Mouse (Mus musculus) neural tube, embryonic 10.5 days (tissue): ENCODE data around the gene Atf5.
A peak's percentile ranks its signal among the peaks of the same experiment; 100 is the strongest.

Source experiments
- DNase-seq: peaks from one replicate; pipeline ENCODE4 v3.0.0-alpha.2; 2017; ENCODE audit warnings: low spot score; ENCODE audit errors: extremely low spot score

Atf5 gene

DNA sequence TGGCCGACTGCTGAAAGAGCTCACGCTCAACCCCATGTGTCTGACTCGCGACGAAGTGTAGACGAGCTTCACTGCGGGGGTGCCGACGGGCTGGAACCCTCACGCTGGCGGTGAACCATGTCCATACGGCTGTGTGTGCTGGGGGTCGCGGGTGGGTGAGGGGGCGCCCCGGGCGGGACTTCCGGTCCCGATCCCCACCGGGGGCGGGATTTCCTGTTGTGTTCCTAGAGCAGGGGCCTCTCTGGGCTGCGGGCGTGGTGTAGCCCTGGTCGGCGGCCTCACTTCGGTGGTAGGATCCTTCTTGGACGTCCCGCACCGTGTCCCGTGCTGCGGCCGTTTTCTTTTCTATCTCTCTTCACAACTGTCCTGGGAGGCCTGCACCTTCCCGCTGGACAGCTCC is 33.7 kb upstream of the Atf5 start:
- DNase-seq = peak; percentile 79

DNA sequence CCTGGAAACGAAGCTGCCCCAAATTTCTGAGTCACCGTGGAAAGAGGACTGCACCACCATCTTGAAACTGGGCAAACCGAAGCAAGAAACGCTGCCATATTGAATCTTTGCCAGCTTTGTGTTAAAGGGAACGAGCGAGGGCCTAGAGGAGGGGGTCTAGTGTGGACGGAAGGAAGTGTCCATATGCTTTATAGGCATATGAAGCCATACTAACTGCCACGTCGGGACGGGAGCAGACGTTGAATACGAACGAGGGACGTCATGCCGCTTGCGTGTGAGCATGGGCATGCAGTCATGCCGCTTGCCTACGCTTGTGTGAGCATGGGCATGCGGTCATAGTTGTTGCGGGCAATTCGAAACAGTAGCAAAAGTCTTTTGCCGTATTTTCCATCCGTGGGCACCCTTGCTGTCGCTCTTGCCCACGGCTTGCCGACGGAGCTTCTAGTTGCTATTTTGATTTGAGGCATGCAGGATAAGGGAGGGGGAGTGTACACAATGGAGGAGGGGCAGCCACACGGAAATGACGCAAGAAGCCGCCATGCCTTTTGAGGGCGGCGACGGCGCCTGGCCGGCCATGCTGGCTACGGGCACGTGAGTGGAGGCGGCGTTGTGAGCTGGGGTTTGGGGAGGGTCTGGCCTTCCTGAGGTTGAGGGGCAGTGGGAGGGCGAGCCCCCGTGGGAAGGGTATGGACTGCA is 33.1 kb upstream of the Atf5 start:
- DNase-seq = peak; percentile 90

GRCm38 (mm10) chr7:44848561-44849415 is 32.3 kb upstream of the Atf5 start, which contains the start of the genes Akt1s1 and Tbc1d17:
Akt1s1 (plus strand) TSS chr7:44848991.
Tbc1d17 (minus strand) TSS chr7:44849079.
- peak; percentile 94 for DNase-seq

DNA sequence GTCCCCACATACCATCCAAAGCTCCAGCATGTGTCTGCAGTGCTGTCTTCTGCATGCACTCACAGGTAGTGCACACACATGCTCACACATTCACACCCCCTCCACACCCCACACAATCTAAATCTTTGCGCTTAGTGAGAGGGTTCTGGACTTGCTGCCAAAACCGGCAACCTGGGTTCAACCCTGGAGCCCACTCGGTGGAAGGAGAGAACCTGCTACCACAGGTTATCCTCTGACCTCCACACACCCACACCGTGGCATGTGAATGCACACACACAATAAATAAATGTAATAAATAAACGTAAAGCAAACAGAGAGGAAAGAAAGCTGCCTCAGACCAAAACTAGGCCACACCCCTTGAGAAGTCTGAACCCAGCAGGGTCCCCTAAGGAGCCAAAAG is 31.3 kb upstream of the Atf5 start:
- no peak for DNase-seq

DNA sequence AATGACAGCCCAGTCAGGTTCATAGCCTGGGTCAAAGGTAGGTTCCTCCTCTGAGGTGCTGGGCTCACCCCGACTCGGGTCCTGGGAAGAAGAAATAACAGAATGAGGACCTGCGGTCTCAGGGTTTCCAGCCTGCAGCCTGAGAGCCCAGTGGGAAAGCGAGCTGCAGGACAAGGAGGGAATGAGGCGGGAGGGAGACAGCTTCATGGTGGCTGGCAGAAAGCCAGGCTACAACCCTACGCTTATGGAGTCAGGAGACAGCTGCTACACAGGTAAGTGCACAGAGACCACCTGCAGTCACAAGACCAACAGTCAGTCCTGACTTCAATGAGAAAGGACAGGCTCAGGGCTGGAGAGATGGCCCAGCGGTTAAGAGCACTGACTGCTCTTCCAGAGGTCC is 30.3 kb upstream of the Atf5 start:
- no peak for DNase-seq

- DNase-seq = no peak
Observed at GRCm38 (mm10) chr7:44845006-44845405, 28.5 kb upstream of the Atf5 start.

DNA sequence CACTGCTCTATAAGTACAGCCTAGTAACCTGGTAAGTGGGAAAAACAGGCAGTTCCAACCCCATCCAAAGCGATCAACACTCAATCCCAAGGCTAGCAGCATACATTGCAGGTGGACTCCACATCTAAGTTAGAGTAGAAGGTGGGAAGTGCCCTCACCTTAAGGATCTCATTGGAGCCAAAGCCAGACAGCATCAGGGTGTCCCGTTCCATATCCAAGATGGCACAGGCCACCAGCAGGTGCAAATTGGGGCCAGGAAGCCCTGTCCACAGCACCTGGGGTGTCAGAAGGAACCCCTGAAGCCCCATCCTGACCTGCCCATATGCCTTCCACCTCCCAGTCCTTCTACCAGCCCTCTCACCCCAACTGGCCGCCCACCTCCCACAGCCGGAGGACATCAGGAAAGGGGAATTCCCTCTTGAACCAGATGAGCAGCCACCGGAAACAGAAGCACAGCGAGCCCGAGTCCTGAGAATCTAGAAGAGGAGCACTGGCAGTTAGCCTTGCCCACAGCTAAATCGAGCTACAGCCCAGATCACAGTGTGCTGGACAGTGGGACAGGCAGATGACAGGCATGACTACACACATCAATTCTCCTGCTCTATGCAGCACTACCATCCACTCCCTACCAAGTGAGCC is 25.5 kb upstream of the Atf5 start:
- no peak for DNase-seq

GRCm38 (mm10) chr7:44840426-44840825 is 24.0 kb upstream of the Atf5 start:
- DNase-seq = no peak

- DNase-seq = peak; percentile 54
Observed at GRCm38 (mm10) chr7:44839491-44840191, 23.2 kb upstream of the Atf5 start.

GRCm38 (mm10) chr7:44839171-44839490 is 22.7 kb upstream of the Atf5 start:
- DNase-seq = no peak

DNA sequence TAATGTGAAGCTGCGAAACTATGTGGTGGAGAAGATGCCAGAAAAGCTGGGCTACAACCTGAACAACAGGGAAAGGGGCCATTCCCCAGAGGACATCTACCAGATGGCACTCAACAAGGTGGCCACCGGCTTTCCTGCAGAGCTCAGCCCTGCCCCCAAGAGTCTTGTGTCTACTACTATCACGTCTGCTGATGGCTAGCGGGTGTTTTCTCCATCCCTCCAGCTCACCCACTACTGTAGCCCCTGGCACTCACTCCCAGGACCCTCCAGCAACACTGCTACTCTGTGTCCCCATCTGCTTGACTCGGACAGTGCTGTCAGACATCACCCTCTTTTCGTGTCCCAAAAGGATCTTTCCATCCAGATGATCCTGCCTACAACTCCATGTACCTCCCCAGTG is 21.6 kb upstream of the Atf5 start:
- DNase-seq = no peak

DNA sequence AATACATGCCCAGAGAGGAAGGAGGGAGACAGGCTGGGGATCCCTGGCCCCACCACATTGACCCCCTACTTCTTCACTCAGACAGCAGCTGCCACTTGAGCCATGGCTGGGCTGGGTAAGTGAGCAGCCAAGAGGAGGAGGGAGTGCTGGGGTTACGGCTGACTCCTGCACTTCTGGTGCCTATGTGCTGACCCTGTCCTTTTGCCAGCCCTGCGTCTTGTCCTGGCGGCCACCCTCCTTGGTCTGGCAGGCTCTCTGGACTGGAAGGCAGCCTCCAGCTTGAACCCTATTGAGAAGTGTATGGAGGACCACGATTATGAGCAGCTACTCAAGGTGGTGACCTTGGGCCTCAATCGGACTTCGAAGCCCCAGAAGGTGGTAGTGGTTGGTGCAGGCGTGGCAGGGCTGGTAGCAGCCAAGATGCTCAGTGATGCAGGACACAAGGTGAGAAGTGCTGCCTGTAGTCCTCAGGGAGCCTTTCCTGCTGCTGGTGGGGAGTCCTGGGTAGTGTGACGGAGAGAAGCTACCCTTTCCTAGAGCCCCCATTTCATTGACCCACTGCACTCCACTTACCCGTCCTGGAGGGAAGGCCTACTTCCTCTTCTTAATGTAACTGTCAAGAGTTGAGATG is 20.1 kb upstream of the Atf5 start:
- DNase-seq = no peak

DNA sequence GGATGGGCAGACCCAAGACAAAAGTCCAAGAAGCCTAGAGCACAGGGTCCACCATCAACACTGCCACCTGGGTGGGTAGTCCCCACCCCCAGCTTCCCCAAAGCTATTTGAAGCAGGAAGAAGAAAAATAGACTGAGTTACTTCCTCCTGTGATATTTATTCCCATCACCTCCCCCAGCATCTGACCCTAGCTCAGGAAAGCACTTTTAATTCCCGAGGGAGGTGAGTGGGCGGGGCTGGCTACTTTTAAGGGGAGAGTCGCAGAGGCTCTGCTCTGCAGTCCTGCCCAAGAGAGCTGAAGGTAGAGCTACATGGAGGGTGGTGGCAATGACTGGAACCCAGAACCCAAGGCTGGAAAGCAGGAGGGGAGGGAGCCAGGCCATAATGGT is 19.6 kb upstream of the Atf5 start:
- DNase-seq = no peak

DNA sequence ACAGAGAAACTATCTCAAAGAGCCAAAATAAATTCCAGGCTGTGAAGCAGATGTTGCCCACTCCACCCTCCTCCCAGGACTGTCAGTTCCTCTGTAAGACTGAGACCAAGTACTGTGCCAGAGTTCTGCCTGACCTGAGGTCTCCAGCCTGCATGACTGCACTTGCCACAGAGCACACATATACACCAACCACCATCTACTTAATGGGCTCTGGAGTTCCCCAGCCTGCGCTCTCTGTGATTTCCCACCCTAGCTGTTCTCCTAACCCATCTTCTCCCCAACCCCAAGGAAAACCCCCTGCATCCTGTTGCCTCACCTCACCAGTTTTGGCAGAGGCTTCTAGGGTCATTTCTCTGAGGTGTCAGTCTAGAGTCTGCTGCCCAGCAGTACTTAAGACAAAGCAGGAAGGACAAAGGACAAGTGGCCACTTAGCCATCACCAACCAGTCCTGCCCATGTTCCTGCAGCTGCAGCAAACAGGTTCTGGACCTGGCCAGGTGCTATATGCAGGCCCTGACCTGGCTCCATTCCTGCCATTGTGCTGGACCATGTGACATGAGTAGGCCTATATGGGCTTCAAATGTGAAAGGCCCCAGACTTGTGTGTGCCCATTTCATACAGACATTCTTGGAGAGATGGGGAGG is 19.0 kb upstream of the Atf5 start:
- no peak for DNase-seq

GRCm38 (mm10) chr7:44832763-44833162 is 16.3 kb upstream of the Atf5 start:
- no peak for DNase-seq

DNA sequence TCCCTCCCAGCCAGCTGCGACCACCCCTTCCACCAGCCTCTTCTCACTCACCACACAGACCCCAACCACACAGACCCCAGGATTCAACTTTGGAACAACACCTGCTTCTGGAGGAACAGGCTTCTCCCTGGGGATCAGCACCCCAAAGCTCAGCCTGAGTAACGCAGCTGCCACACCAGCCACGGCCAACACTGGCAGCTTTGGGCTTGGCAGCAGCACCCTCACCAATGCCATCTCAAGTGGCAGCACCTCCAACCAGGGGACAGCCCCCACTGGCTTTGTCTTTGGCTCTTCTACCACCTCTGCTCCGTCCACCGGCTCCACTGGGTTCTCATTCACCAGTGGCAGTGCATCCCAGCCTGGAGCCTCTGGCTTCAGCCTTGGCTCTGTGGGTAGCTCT is 12.2 kb upstream of the Atf5 start:
- no peak for DNase-seq

- DNase-seq = no peak
Observed at GRCm38 (mm10) chr7:44826771-44827170, 10.3 kb upstream of the Atf5 start.

DNA sequence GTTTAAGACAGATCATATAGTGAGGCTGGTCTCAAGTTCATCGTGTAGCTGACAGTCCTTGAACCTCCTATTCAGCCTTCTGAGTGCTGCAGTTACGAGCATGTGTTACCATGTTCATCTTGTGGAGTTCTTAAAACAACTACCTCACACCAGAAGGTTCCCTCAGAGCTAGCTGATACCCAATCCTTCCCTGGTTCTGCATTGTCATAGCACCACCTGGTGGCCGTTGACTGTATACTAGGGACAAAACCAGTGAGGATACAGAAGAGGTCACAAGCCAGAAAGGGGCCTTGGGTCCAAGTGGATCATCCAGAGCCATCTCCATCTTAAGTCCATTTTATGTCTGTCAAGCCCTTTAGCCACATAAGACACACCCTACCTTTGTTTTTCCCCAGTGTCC is 8.4 kb upstream of the Atf5 start:
- DNase-seq = peak; percentile 75

DNA sequence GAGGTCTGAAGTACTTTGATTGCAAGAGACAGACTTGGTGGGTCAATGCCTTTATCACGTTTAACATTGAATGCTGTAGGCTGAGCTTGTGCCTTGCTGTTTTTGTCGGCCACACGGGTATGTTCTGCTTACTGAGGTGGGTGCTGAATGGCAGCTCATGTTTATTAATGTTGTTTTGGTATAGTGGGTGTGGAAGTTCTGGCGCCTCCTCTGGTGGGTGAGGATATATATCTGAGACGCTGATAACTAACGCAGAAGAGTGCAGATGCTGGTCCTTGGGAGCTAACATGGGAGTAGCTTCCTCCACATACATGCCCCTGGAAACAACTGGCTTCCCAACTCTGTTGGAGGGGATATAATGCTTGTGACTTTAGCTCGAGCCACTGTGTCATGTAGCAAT is 7.0 kb upstream of the Atf5 start:
- no peak for DNase-seq

- DNase-seq = peak; percentile 12
Observed at GRCm38 (mm10) chr7:44821666-44822448, 5.4 kb upstream of the Atf5 start.
